Mouse (Mus musculus): ENCODE data around the gene Tex26.

GRCm38 (mm10) chr5:149403386-149403785 lies 36.1 kb upstream of the Tex26 start:
- no peak for TF ChIP-seq CTCF (IDR thresholded peaks at IDR 0.05; ENCODE audit: control insufficient read depth, insufficient read depth, low read length)
- TF ChIP-seq POLR2A (IDR thresholded peaks at IDR 0.05; ENCODE audit: borderline replicate concordance, control insufficient read depth, low read depth, low read length), result no peak

Data from bone marrow, adult 2 months (tissue).